Mouse (Mus musculus) MEL (cell line): ENCODE measurements around the gene Atp2a2. TPM values are rescaled to one million over a fixed set of nuclear protein-coding genes. Genes with fewer than 3 reads are reported as not detected.
A peak's percentile ranks its signal among the peaks of the same experiment; 100 is the strongest.

Source experiments
- DNase-seq: peaks from one replicate; pipeline ENCODE4 v3.0.0; 2011; ENCODE audit warnings: low read depth, low spot score
- H3K27ac ChIP-seq: 2 replicates; pipeline ENCODE4 v1.5.1; 2012; ENCODE audit warnings: low read depth, mild to moderate bottlenecking, control low read depth, low read length, moderate library complexity; ENCODE audit not compliant: control insufficient read depth
- H3K27me3 ChIP-seq, 2 experiments: fragments of 150-350 bp in 1 of 2; sonication (generic) in 1 of 2; 2 replicates each; pipeline ENCODE4 v1.6.1; 2012; ENCODE audit warnings: low read length in 2 of 2, mild to moderate bottlenecking in 2 of 2, improper control_type of control experiment in 1 of 2, moderate library complexity in 1 of 2; ENCODE audit not compliant: insufficient read depth in 2 of 2, control insufficient read depth in 1 of 2
- H3K36me3 ChIP-seq, 2 experiments: 2 replicates each; pipeline ENCODE4 v1.6.1; 2012 to 2014; ENCODE audit warnings: low read length in 2 of 2, improper control_type of control experiment in 1 of 2, inconsistent platforms in 1 of 2, mild to moderate bottlenecking in 1 of 2; ENCODE audit not compliant: insufficient read depth in 2 of 2, control insufficient read depth in 1 of 2
- H3K4me1 ChIP-seq, 2 experiments: fragments of 150-350 bp in 1 of 2; sonication (generic) in 1 of 2; 2 replicates each; pipeline ENCODE4 v1.6.1; 2012; ENCODE audit warnings: low read length in 2 of 2, improper control_type of control experiment in 1 of 2, mild to moderate bottlenecking in 1 of 2; ENCODE audit not compliant: insufficient read depth in 2 of 2, control insufficient read depth in 1 of 2
- H3K4me3 ChIP-seq, 2 experiments: fragments of 150-350 bp in 1 of 2; sonication (generic) in 1 of 2; 2 replicates each; pipeline ENCODE4 v1.5.1; 2012; ENCODE audit warnings: low read depth in 2 of 2, low read length in 2 of 2, mild to moderate bottlenecking in 2 of 2, moderate library complexity in 2 of 2, control low read depth in 1 of 2, improper control_type of control experiment in 1 of 2; ENCODE audit not compliant: control insufficient read depth in 1 of 2, insufficient read depth in 1 of 2
- H3K79me2 ChIP-seq: 2 replicates; pipeline ENCODE4 v1.6.1; 2012; ENCODE audit warnings: mild to moderate bottlenecking, low read length, moderate library complexity; ENCODE audit not compliant: control insufficient read depth, poor library complexity, insufficient read depth
- H3K9ac ChIP-seq: 2 replicates; pipeline ENCODE4 v1.6.1; 2012; ENCODE audit warnings: low read depth, mild to moderate bottlenecking, control low read depth, low read length, moderate library complexity; ENCODE audit not compliant: control insufficient read depth, poor library complexity, severe bottlenecking
- H3K9me3 ChIP-seq: fragments of 150-350 bp; sonication (generic); replicated peaks from 2 replicates; pipeline ENCODE4 v1.6.1; 2012; ENCODE audit warnings: mild to moderate bottlenecking, low read length, improper control_type of control experiment, moderate library complexity; ENCODE audit not compliant: insufficient read depth
- BHLHE40 ChIP-seq: IDR thresholded peaks from 2 replicates; pipeline ENCODE4 v1.6.1; 2012; ENCODE audit warnings: low read depth, mild to moderate bottlenecking, inconsistent platforms, low read length, improper control_type of control experiment, borderline replicate concordance
- E2F4 ChIP-seq: IDR thresholded peaks from 2 replicates; pipeline ENCODE4 v1.6.1; 2011; ENCODE audit warnings: low read depth, low read length, improper control_type of control experiment, borderline replicate concordance
- EP300 ChIP-seq, 2 experiments: IDR thresholded peaks; 2 replicates each; pipeline ENCODE4 v1.6.1; 2011; ENCODE audit warnings: improper control_type of control experiment in 2 of 2, low read length in 2 of 2, low read depth in 1 of 2, mild to moderate bottlenecking in 1 of 2
- GABPA ChIP-seq: IDR thresholded peaks from 2 replicates; pipeline ENCODE4 v1.6.1; 2012; ENCODE audit warnings: low read depth, mild to moderate bottlenecking, inconsistent platforms, low read length, improper control_type of control experiment, moderate library complexity
- GATA1 ChIP-seq: IDR thresholded peaks from 2 replicates; pipeline ENCODE4 v1.6.1; 2011; ENCODE audit warnings: low read depth, low read length, improper control_type of control experiment
- HCFC1 ChIP-seq: IDR thresholded peaks from 2 replicates; pipeline ENCODE4 v1.6.1; 2012; ENCODE audit warnings: low read depth, mild to moderate bottlenecking, inconsistent platforms, low read length, improper control_type of control experiment, moderate library complexity
- KAT2A ChIP-seq: conservative IDR thresholded peaks from 2 replicates; pipeline ENCODE4 v1.6.1; 2012; ENCODE audit warnings: low read depth, low read length, improper control_type of control experiment, inconsistent platforms
- MAFK ChIP-seq: IDR thresholded peaks from 2 replicates; pipeline ENCODE4 v1.6.1; 2011; ENCODE audit warnings: low read depth, mild to moderate bottlenecking, low read length, improper control_type of control experiment, borderline replicate concordance
- MAX ChIP-seq: IDR thresholded peaks from 2 replicates; pipeline ENCODE4 v1.6.1; 2011; ENCODE audit warnings: low read length, improper control_type of control experiment
- MAZ ChIP-seq: IDR thresholded peaks from 2 replicates; pipeline ENCODE4 v1.6.1; 2012; ENCODE audit warnings: low read depth, mild to moderate bottlenecking, inconsistent platforms, low read length, improper control_type of control experiment
- MXI1 ChIP-seq: IDR thresholded peaks from 2 replicates; pipeline ENCODE4 v1.6.1; 2011; ENCODE audit warnings: mild to moderate bottlenecking, low read depth, low read length, improper control_type of control experiment
- MYB ChIP-seq: IDR thresholded peaks from 2 replicates; pipeline ENCODE4 v1.6.1; 2011; ENCODE audit warnings: mild to moderate bottlenecking, low read depth, low read length, improper control_type of control experiment
- POLR2A ChIP-seq, 2 experiments: IDR thresholded peaks; 2 replicates each; pipeline ENCODE4 v1.6.1; 2011 to 2012; ENCODE audit warnings: low read length in 2 of 2, mild to moderate bottlenecking in 2 of 2, control low read depth in 1 of 2, improper control_type of control experiment in 1 of 2, low read depth in 1 of 2, moderate library complexity in 1 of 2; ENCODE audit not compliant: control insufficient read depth in 1 of 2, insufficient read depth in 1 of 2, poor library complexity in 1 of 2
- RAD21 ChIP-seq: IDR thresholded peaks from 2 replicates; pipeline ENCODE4 v1.6.1; 2011; ENCODE audit warnings: mild to moderate bottlenecking, low read depth, low read length, improper control_type of control experiment
- SMC3 ChIP-seq: IDR thresholded peaks from 2 replicates; pipeline ENCODE4 v1.6.1; 2011; ENCODE audit warnings: low read depth, low read length, improper control_type of control experiment
- TAL1 ChIP-seq: IDR thresholded peaks from 2 replicates; pipeline ENCODE4 v1.6.1; 2012; ENCODE audit warnings: mild to moderate bottlenecking, inconsistent platforms, low read length, moderate library complexity, mixed read lengths
- UBTF ChIP-seq: IDR thresholded peaks from 2 replicates; pipeline ENCODE4 v1.6.1; 2012; ENCODE audit warnings: low read depth, mild to moderate bottlenecking, inconsistent platforms, low read length, improper control_type of control experiment, moderate library complexity, borderline replicate concordance; ENCODE audit not compliant: insufficient read depth
- ZC3H11A ChIP-seq: IDR thresholded peaks from 2 replicates; pipeline ENCODE4 v1.6.1; 2012; ENCODE audit warnings: low read depth, mild to moderate bottlenecking, inconsistent platforms, low read length, improper control_type of control experiment
- ZKSCAN1 ChIP-seq: IDR thresholded peaks from 2 replicates; pipeline ENCODE4 v1.6.1; 2012; ENCODE audit warnings: low read depth, mild to moderate bottlenecking, inconsistent platforms, low read length, improper control_type of control experiment, moderate library complexity
- ZMIZ1 ChIP-seq: IDR thresholded peaks from 2 replicates; pipeline ENCODE4 v1.6.1; 2012; ENCODE audit warnings: low read depth, mild to moderate bottlenecking, inconsistent platforms, low read length, improper control_type of control experiment, moderate library complexity
- polyA plus RNA-seq, 2 experiments: library from polyadenylated mRNA; stranded (reverse) in 1 of 2; unstranded in 1 of 2; fragments of >175 nt in 1 of 2; fragments of >200 nt in 1 of 2; gene quantifications; 2 replicates each; pipeline versions ENCODE4 v1.2.1 to v1.2.4; 2012; ENCODE audit warnings: low replicate concordance in 2 of 2, low read depth in 1 of 2; ENCODE audit not compliant: insufficient read length in 2 of 2, insufficient read depth in 1 of 2, missing spikeins in 1 of 2
- total RNA-seq: library from RNA; depleted of rRNA; stranded (reverse); fragments of 300-350 nt; gene quantifications from 2 replicates; pipeline ENCODE4 v1.2.3, GENCODE M21; 2012

Gene Atp2a2
- total and polyA plus RNA-seq, 3 experiments = 117 to 199 (median 176) TPM

DNA sequence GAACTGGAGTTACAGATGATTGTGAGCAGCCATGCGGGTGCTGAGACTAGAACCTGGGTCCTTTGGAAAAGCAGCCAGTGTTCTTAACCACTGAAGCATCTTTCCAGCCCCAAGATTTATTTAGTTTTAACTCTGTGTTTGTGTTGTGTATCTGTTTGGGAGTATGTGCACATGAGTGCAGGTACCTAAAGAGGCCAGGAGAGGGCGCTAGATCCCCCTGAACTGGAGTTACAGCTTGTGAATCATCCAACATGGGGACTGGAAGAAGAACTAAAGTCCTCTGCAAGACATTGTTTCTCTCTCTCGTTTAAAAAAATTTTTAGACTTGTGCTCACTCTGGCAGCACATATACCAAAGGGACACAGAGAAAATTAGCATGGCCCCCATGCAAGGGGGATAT is 4.4 kb upstream of the Atp2a2 start (continued):
- TF ChIP-seq GABPA (no peak), HCFC1 (no peak), BHLHE40 (no peak), ZC3H11A (0 out of 2 replicates have a peak, but pooled peaks have one; percentile 7), TAL1 (no peak), MAFK (no peak), MAX (no peak), EP300 (IDR thresholded peaks at IDR 0.05; ENCODE audit: low read depth in 1 of 2, low read length in 2 of 2) (no peak), MXI1 (no peak), GATA1 (no peak), RAD21 (peak; percentile 21), SMC3 (peak; percentile 27; the same call in 1 of the 2 replicates), MAZ (no peak), POLR2A (IDR thresholded peaks at IDR 0.05; ENCODE audit: control insufficient read depth in 1 of 2, insufficient read depth in 1 of 2, low read depth in 1 of 2, low read length in 2 of 2, poor library complexity in 1 of 2) (no peak)

DNA sequence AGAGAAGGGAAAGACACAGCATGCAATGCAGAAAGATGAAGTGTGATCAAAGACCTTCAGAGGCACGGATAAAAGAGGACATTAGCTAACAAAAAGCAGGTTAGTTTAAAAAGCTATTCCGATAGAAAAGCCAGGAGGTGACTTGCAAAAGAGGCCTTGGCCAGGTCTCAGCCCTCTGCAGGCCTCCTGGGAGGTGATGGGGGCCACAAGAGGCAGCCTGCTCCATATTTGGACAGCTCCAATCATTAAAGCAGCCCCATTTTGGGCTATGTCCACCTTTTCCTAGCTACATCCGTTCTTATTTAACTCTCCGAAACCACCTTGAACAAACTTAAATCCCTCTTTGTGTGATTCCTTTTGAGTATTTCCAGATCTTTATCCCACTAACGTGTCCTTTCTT is 3.5 kb upstream of the Atp2a2 start:
- TF ChIP-seq ZC3H11A (no peak), E2F4 (no peak), UBTF (no peak), MYB (no peak), POLR2A (IDR thresholded peaks at IDR 0.05; ENCODE audit: control insufficient read depth in 1 of 2, insufficient read depth in 1 of 2, low read depth in 1 of 2, low read length in 2 of 2, poor library complexity in 1 of 2) (no peak), ZMIZ1 (no peak), MXI1 (no peak), KAT2A (no peak), GATA1 (no peak), ZKSCAN1 (no peak)
- Histone ChIP-seq H3K9ac (no peak overlapping the region), H3K4me3 (no peak overlapping the region), H3K4me1 (peaks cover 0 to 5% of the 10 kb centered on the region in 2 experiments; a peak in 3 of 4 replicates), H3K36me3 (peaks cover 0 to 5% of the 10 kb centered on the region in 2 experiments; a peak in 3 of 4 replicates), H3K79me2 (peaks cover 15% of the 10 kb centered on the region), H3K9me3 (no peaks in the 10 kb centered on the region), H3K27me3 (no peaks in the 10 kb centered on the region), H3K27ac (no peak overlapping the region)
- DNase-seq = no peak
